ENCODE assay signal across 10 mouse cellular contexts in genomic region chr5:121392667-121393380, GRCm38 (mm10). TPM values are rescaled to one million over a fixed set of nuclear protein-coding genes. Genes with fewer than 3 reads are reported as not detected.
DNase-seq lines count a peak whose midpoint lies in the region; ATAC-seq and TF ChIP-seq lines count a peak whose summit lies in the region.
"Had no signal": no experiment of that assay in that cellular context is flagged by ENCODE, and none has a peak within 500 bp of the region (broad histone marks: within the 10 kb centered on the region; RNA-seq: fewer than 3 reads in every experiment).

No protein-coding gene starts in this region.

- intact Hi-C loops in gastrocnemius, postnatal 14 days (cut with DNase I; ENCODE audit: low total_unique reads) = no loop called here

- H3K27me3 ChIP-seq in heart, embryonic 12.5 days (replicated peaks) = no peaks in the 10 kb centered on the region
- no peaks in the 10 kb centered on the region for H3K27me3 ChIP-seq in thymus, adult 2 months (ENCODE audit: control insufficient read depth, insufficient read depth, low read length)
- H3K27me3 ChIP-seq in liver, postnatal 0 days (ENCODE audit: insufficient read depth, low read length) = no peaks in the 10 kb centered on the region
- H3K27me3 ChIP-seq: hindbrain, embryonic 15.5 days had no signal

- no peak for TF ChIP-seq EP300 in liver, postnatal 0 days (IDR thresholded peaks at IDR 0.05; ENCODE audit: low read depth)

- H3K9ac ChIP-seq in heart, embryonic 12.5 days = no peak overlapping the region
- no peak overlapping the region for H3K9ac ChIP-seq in liver, postnatal 0 days (replicated peaks)
- H3K9ac ChIP-seq: hindbrain, embryonic 15.5 days had no signal

- no peak overlapping the region for H3K27ac ChIP-seq in heart, embryonic 12.5 days (ENCODE audit: poor library complexity, severe bottlenecking)
- no peak overlapping the region for H3K27ac ChIP-seq in thymus, adult 2 months (ENCODE audit: control insufficient read depth, insufficient read depth, low read length)
- H3K27ac ChIP-seq in liver, postnatal 0 days (ENCODE audit: low read depth) = no peak overlapping the region
- H3K27ac ChIP-seq: hindbrain, embryonic 15.5 days; macrophage had no signal

- DNase-seq in heart, adult 18-20 months = peak; percentile 43 to 80
- DNase-seq in thymus, adult 2 months = peak; percentile 39
- DNase-seq in thymus, postnatal 36 days = no peak
- peak; percentile 74 to 78 for DNase-seq in cerebellum, postnatal 14 days
- no peak for DNase-seq in liver, postnatal 0 days
- no peak for DNase-seq in gastrocnemius, postnatal 14 days

- no peak overlapping the region for H3K4me3 ChIP-seq in heart, embryonic 12.5 days
- no peak overlapping the region for H3K4me3 ChIP-seq in thymus, adult 2 months (ENCODE audit: control insufficient read depth, insufficient read depth, low read length)
- H3K4me3 ChIP-seq in liver, postnatal 0 days (ENCODE audit: low read depth, low read length) = no peak overlapping the region
- H3K4me3 ChIP-seq: hindbrain, embryonic 15.5 days had no signal

- no peak overlapping the region for H3K4me2 ChIP-seq in heart, embryonic 12.5 days
- no peak overlapping the region for H3K4me2 ChIP-seq in liver, postnatal 0 days (ENCODE audit: low read depth, low read length)
- H3K4me2 ChIP-seq: hindbrain, embryonic 15.5 days had no signal

- no peak for ATAC-seq in heart, embryonic 12.5 days (ENCODE audit: insufficient number of reproducible peaks, low FRiP score)
- no peak for ATAC-seq in liver, postnatal 0 days
- no peak for ATAC-seq in megakaryocyte-erythroid progenitor cell, adult 5-6 weeks (replicated peaks; ENCODE audit: low FRiP score, low TSS enrichment, poor library complexity, severe bottlenecking)

- TF ChIP-seq POLR2A in thymus, adult 2 months (IDR thresholded peaks at IDR 0.05; ENCODE audit: control insufficient read depth, extremely low read depth, insufficient read depth, low read length, poor library complexity) = no peak

- WGBS in heart, embryonic 12.5 days = 56% methylated on average over 16 of the region's 16 CpGs
- WGBS in thymus, adult 2 months = 58% methylated on average over 16 of the region's 16 CpGs
- 53% methylated on average over 16 of the region's 16 CpGs for WGBS in liver, postnatal 0 days (ENCODE audit: insufficient replicate concordance)

- TF ChIP-seq CTCF in thymus, adult 2 months (IDR thresholded peaks at IDR 0.05; ENCODE audit: borderline replicate concordance, control insufficient read depth, extremely low read depth, insufficient read depth, low read length, poor library complexity) = no peak
- TF ChIP-seq CTCF in liver, postnatal 0 days (IDR thresholded peaks at IDR 0.05; ENCODE audit: low read depth) = peak; percentile 82

- H3K36me3 ChIP-seq in heart, embryonic 12.5 days = no peaks in the 10 kb centered on the region
- H3K36me3 ChIP-seq in thymus, adult 2 months (ENCODE audit: control insufficient read depth, insufficient read depth, low read length) = no peaks in the 10 kb centered on the region
- H3K36me3 ChIP-seq in liver, postnatal 0 days (replicated peaks; ENCODE audit: insufficient read depth, low read length) = no peaks in the 10 kb centered on the region
- H3K36me3 ChIP-seq: hindbrain, embryonic 15.5 days had no signal

- H3K4me1 ChIP-seq in heart, embryonic 12.5 days (replicated peaks) = peaks cover 4% of the 10 kb centered on the region; the same call in 1 of the 2 replicates
- no peaks in the 10 kb centered on the region for H3K4me1 ChIP-seq in thymus, adult 2 months (replicated peaks; ENCODE audit: control insufficient read depth, insufficient read depth, low read length)
- peaks cover 8% of the 10 kb centered on the region for H3K4me1 ChIP-seq in liver, postnatal 0 days (ENCODE audit: insufficient read depth)

- no peaks in the 10 kb centered on the region for H3K9me3 ChIP-seq in heart, embryonic 12.5 days (replicated peaks)
- no peaks in the 10 kb centered on the region for H3K9me3 ChIP-seq in liver, postnatal 0 days (ENCODE audit: low read length)
- H3K9me3 ChIP-seq: hindbrain, embryonic 15.5 days had no signal

RNA-seq across cellular contexts. Expression of gene Naa25, which starts 4.9 kb away (rescaled TPM):
- total RNA-seq in heart, adult 18-20 months (2021) = 10 to 100 TPM; 22.4 to 23.1 TPM
- 37.5 and 39.1 TPM in 2 replicates for polyA plus RNA-seq in heart, embryonic 12.5 days (2016; fragmentation: Nextera tagmentation; extraction: Ambion mirVana)
- polyA plus RNA-seq in thymus, adult 2 months (2012; rRNA removed) = 14.4 and 15.3 TPM in 2 replicates
- 12.5 and 12.9 TPM in 2 replicates for polyA plus RNA-seq in liver, postnatal 0 days (2015; fragmentation: Nextera tagmentation; extraction: Ambion mirVana)
- 45.2 and 47.0 TPM in 2 replicates for total RNA-seq in megakaryocyte-erythroid progenitor cell, adult 5-6 weeks (2014; fragmentation: Nextera tagmentation)
- total RNA-seq in megakaryocyte-erythroid progenitor cell, adult 5-6 weeks (2017) = 78.7 and 127 TPM in 2 replicates
- 10 to 100 TPM; 19.9 to 20.5 TPM for total RNA-seq in gastrocnemius, postnatal 14 days (2021)

RNA-seq across cellular contexts. Expression of gene Trafd1, which starts 7.4 kb away (rescaled TPM):
- 10 to 100 TPM; 61.2 to 68.8 TPM for total RNA-seq in heart, adult 18-20 months (2021)
- 82.6 and 83.4 TPM in 2 replicates for polyA plus RNA-seq in heart, embryonic 12.5 days (2016; fragmentation: Nextera tagmentation; extraction: Ambion mirVana)
- polyA plus RNA-seq in thymus, adult 2 months (2012; rRNA removed) = 95.3 and 117 TPM in 2 replicates
- 28.6 and 30.6 TPM in 2 replicates for polyA plus RNA-seq in liver, postnatal 0 days (2015; fragmentation: Nextera tagmentation; extraction: Ambion mirVana)
- 41.4 and 52.5 TPM in 2 replicates for total RNA-seq in megakaryocyte-erythroid progenitor cell, adult 5-6 weeks (2014; fragmentation: Nextera tagmentation)
- total RNA-seq in megakaryocyte-erythroid progenitor cell, adult 5-6 weeks (2017) = 15.5 and 39.2 TPM in 2 replicates
- total RNA-seq in gastrocnemius, postnatal 14 days (2021) = 10 to 100 TPM; 34.9 to 35.5 TPM

RNA-seq across cellular contexts. Expression of gene Tmem116, which starts 58.9 kb away (rescaled TPM):
- 10 to 100 TPM; 12.0 to 14.9 TPM for total RNA-seq in heart, adult 18-20 months (2021)
- polyA plus RNA-seq in heart, embryonic 12.5 days (2016; fragmentation: Nextera tagmentation; extraction: Ambion mirVana) = 4.5 and 4.7 TPM in 2 replicates
- polyA plus RNA-seq in thymus, adult 2 months (2012; rRNA removed) = 1.8 and 5.0 TPM in 2 replicates
- 0.86 TPM in 2 replicates for polyA plus RNA-seq in liver, postnatal 0 days (2015; fragmentation: Nextera tagmentation; extraction: Ambion mirVana)
- not detected in 2 replicates for total RNA-seq in megakaryocyte-erythroid progenitor cell, adult 5-6 weeks (2014; fragmentation: Nextera tagmentation)
- 2.3 TPM in 1 of 2 replicates, not detected in the other for total RNA-seq in megakaryocyte-erythroid progenitor cell, adult 5-6 weeks (2017)
- total RNA-seq in gastrocnemius, postnatal 14 days (2021) = 1 to 10 TPM; 4.4 to 4.8 TPM

RNA-seq across cellular contexts. Expression of gene Erp29, which starts 59.5 kb away (rescaled TPM):
- total RNA-seq in heart, adult 18-20 months (2021) = 10 to 100 TPM; 68.2 to 68.6 TPM
- polyA plus RNA-seq in heart, embryonic 12.5 days (2016; fragmentation: Nextera tagmentation; extraction: Ambion mirVana) = 152 TPM in 2 replicates
- polyA plus RNA-seq in thymus, adult 2 months (2012; rRNA removed) = 45.1 and 52.7 TPM in 2 replicates
- polyA plus RNA-seq in liver, postnatal 0 days (2015; fragmentation: Nextera tagmentation; extraction: Ambion mirVana) = 69.4 and 69.7 TPM in 2 replicates
- total RNA-seq in megakaryocyte-erythroid progenitor cell, adult 5-6 weeks (2014; fragmentation: Nextera tagmentation) = 191 and 257 TPM in 2 replicates
- total RNA-seq in megakaryocyte-erythroid progenitor cell, adult 5-6 weeks (2017) = 422 and 491 TPM in 2 replicates
- 10 to 100 TPM; 50.7 to 61.3 TPM for total RNA-seq in gastrocnemius, postnatal 14 days (2021)

Comparison
In these comparisons a context has a peak if more than half of its experiments do, and no peak if none do; other contexts are left out.
1. DNase-seq: peak in heart, adult 18-20 months (2 of 2), thymus, adult 2 months (single experiment) and cerebellum, postnatal 14 days (2 of 2); none in thymus, postnatal 36 days (0 of 2), liver, postnatal 0 days (single experiment) and gastrocnemius, postnatal 14 days (single experiment).